Mouse (Mus musculus) left cerebral cortex, postnatal 4 days (tissue): Measurements from ENCODE around the gene Mrgbp. TPM values are rescaled to one million over a fixed set of nuclear protein-coding genes. Genes with fewer than 3 reads are reported as not detected.

Source experiments
- DNase-seq: peaks from one replicate; pipeline ENCODE4 v3.0.0-alpha.2; 2022
- intact Hi-C: fragments of 180-260 bp; cut with DNase I; formaldehyde crosslinking; loops from one replicate; pipeline ENCODE4 v1.15.1; 2025
- total RNA-seq, 2 experiments: library from RNA; stranded (reverse); gene quantifications; 2 replicates each; pipeline ENCODE4 v1.2.3; 2021

Gene Mrgbp
- total RNA-seq, 2 experiments from 2014 or later = 25.9 to 28.9 TPM

DNA sequence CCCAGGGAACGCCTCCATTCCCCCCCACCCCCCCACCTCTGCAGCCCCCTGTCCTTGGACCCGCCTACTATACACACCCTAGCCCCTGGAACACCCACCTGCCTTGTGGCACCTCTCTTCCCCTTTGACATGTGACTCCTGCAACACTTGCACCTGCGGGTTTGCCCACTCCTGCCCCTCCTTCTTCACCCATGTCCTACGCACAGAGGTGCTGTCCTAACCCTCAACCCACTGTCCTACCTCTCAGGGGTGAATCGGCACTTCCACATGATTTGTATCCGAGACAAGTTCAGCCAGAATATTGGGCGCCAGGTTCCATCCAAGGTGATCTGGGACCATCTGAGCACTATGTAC, 2.0 kb downstream of the Mrgbp start:
- no peak for DNase-seq
- intact Hi-C loops = loop anchor here (10.0 kb wide), 2 partner anchors 162 to 192 kb away; partner anchors contain the start of gene Bhlhe23

DNA sequence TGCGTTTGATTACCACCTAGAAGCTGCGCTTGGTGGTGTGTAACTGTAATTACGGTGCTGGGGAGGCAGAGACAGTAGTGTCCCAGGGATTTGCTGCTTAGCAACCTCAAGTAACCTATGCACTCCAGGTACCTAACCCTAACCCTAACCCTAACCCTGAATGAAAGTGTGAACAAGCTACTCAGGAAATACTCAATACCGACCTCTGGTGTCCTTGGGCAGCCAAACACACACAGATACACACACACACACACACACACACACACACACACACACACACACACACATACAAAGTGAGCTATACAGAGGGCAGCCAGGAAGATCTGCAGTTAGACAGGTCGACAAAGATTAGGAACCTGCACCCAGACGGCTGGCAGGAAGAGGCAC, 7.6 kb downstream of the Mrgbp start:
- DNase-seq = no peak
- intact Hi-C loops = loop anchor here (10.0 kb wide), 2 partner anchors 156 to 186 kb away; partner anchors contain the start of gene Bhlhe23

DNA sequence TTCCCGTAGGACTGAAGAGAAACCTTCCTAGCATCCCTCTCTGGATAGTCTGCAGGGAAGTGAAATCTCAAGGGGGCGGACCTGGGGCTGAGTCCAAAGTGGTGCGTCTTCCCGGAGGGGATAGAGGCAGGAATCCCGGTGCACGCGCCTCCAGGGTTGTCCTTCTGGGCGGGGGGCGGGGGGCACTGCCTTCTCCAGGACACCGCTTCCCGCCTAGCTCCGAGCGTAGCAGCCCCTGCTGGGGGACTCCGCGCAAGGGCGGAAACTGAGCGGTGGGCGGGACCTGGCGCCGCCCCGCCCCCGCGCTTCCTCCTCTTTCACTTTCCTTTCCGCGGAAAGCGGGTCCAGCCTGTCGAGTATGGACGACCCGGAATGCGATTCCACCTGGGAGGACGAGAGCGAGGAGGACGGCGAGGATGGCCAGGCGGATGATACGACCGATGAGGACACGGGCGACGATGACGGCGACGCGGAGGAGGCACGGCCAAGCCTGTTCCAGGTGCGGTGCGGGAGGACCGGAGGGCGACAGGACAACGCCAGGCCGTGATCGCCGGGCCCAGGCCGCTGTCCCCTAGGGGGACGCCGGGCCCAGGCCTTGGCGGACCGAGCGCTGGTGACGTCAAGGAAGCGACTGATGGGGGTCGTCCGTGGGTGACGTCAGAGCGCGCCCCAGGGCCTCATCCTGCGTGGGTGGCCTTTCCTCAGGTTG, 8.2 kb downstream of the Mrgbp start, which contains the start of gene Ogfr:
Gene Ogfr (plus strand): TSS at position 123 of the 709 bp plus-strand sequence.
- intact Hi-C loops = loop anchor here (10.0 kb wide), 2 partner anchors 156 to 186 kb away; partner anchors contain the start of gene Bhlhe23
- DNase-seq = peak; percentile 86

DNA sequence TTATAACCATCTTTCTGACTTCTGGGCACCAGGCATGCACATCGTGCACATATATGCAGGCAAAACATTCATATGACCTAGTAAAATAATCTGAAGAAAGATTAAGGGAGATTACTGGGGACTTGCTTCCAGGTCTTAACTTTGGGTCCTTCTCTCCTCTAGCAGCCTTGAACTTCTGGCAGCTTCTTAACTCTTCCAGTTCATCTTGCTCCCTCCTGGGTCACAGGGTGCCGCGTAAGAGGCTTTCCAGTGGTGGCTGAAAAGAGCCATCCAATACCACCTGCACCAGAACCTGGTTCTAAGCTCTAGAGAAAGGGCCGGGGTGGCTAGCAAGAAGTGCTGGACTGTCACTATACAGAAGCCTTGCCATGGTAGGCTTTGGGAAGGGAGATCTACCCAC, 16.4 kb downstream of the Mrgbp start, which contains the start of gene Col9a3:
Gene Col9a3 (plus strand): TSS at position 301 of the 400 bp plus-strand sequence.
- DNase-seq = no peak
- intact Hi-C loops = no loop called here

DNA sequence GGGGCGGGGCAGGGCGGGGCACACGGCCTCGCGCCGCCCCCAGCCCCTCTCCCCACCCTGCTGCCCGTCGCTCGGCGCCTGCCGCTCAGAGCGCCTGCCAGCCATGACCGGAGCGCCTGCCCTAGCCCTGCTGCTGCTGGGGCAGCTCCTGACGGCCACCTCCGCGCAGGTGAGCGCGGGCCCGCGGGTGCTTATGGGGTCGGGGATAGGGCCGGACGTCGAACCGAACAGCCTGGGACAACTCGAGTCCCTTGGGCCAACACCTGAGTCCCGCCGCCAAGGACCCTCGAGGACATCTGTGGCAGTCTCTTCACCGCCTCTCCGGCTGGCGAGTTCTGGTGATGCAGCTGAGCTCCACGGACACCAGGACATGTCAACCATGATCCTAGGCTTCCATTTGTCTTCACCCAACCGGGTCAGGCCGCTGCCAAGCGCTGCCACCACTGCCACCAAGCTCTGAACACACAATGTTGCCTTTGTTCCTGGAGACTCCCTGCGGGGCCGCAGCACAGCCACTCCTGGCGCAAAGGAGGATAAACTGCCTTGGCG, 17.1 kb downstream of the Mrgbp start:
- DNase-seq = peak; percentile 80
- intact Hi-C loops = no loop called here

DNA sequence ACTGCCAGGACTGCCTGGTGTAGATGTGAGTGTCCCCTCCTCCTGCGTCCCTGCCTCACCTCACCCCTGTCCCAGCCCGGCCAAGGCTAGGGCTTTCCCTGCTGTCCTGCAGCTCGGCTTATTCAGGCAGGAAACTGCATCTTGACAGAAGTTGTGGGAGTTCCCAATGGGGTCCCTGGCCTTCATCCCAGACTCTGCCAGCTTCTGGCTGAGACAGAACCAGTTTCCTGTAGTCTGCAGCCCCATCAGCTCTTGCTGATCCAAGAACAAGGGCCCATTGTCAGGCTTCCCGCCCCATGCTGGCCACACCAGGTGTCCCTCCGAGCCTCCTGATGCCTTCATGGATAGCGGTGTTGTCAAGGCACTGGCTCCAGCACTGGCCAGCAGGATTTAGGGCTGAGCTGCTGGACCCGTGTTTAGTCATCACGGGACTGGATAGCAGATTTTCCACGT, 19.5 kb downstream of the Mrgbp start:
- intact Hi-C loops = no loop called here
- DNase-seq = peak; percentile 97

DNA sequence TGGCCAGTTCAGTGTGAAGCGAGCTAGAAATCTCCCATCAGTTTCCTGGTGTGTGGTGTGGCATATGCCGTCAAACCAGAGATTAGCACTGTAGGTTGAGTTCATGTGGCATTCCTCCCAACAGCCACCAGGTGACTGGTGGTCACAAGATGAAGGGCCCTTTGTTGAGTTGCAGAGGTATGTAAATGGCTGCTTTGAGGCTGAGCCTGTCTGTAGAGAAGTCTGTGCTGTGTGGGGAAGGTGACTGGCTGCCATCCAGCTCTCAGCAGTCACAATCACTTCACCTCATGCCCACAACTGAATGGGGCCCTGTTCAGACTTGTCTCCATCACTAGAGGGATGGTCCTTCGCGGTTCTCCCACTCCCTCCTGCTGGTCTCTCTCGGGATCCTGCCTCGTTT, 23.7 kb downstream of the Mrgbp start:
- intact Hi-C loops = no loop called here
- no peak for DNase-seq

DNA sequence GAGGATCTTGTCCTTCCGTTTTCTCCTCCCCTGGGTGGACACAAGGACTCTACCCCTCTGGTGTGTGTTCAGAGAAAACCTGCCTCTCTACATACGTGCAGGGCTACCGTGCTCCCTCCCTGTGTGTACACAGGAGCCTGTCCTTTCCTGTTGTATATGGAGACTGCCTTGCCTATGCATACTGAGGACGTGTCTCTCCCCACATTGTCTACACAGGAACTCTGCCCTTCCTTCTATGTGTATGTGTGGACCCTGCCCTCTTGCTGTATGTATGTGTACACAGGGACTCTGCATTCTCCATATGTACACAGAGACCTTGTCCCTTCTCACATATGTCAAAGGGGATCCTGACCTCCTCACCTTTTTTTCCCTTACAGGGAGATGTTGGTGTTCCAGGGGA, 29.2 kb downstream of the Mrgbp start:
- DNase-seq = no peak
- intact Hi-C loops = no loop called here

DNA sequence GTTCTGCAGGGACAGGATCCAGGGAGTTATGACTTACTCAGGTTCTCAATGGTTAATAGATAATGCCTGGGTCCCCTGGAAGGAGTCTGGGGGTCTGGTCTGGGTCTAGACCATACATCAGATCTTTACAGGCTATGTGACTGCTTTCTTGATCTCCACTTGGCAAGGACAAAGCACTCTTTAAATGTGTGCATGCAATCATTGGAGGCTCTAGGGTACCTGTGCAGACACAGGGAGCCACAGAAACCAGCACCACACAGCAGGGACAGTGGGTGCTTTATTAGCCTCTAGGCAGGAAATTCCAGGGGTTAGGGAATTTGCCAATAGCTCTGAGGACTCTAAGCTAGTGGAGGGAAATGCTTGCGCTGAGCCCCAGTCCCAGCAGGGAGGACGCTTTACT, 30.8 kb downstream of the Mrgbp start:
- intact Hi-C loops = no loop called here

More for the DNA sequence above, 30.8 kb downstream of the Mrgbp start:
- no peak for DNase-seq

Other genes with a start within 250 kb of the Mrgbp start
- not detected for gene Gata5, start 246.6 kb upstream of the Mrgbp start, total RNA-seq
- 1 to 10 TPM; 2.4 to 2.5 TPM for gene Slco4a1, start 125.1 kb upstream of the Mrgbp start, total RNA-seq
- gene Ntsr1, start 81.3 kb upstream of the Mrgbp start, total RNA-seq = 10 to 100 TPM; 52.1 to 54.5 TPM
- gene Ogfr, start 7.9 kb downstream of the Mrgbp start, total RNA-seq = 10 to 100 TPM; 76.3 to 79.2 TPM
- gene Col9a3, start 16.5 kb downstream of the Mrgbp start, total RNA-seq = 10 to 100 TPM; 22.5 to 22.6 TPM
- gene Tcfl5, start 61.4 kb downstream of the Mrgbp start, total RNA-seq = 1 to 10 TPM; 2.7 to 3.7 TPM
- gene Dido1, start 128.7 kb downstream of the Mrgbp start, total RNA-seq = 10 to 100 TPM; 60.8 to 61.4 TPM
- 10 to 100 TPM; 66.3 to 67.5 TPM for gene Gid8, start 128.8 kb downstream of the Mrgbp start, total RNA-seq
- gene Slc17a9, start 144.0 kb downstream of the Mrgbp start, total RNA-seq = under 1 TPM; 0.44 to 0.50 TPM
- gene Bhlhe23, start 195.6 kb downstream of the Mrgbp start, total RNA-seq = not detected